Mouse (Mus musculus) ovary, postnatal 14 days (tissue): ENCODE data around the gene Zdhhc14.

Experiments used
- DNase-seq: peaks from one replicate; pipeline ENCODE4 v3.0.0; 2022; ENCODE audit warnings: low spot score

Gene Zdhhc14

DNA sequence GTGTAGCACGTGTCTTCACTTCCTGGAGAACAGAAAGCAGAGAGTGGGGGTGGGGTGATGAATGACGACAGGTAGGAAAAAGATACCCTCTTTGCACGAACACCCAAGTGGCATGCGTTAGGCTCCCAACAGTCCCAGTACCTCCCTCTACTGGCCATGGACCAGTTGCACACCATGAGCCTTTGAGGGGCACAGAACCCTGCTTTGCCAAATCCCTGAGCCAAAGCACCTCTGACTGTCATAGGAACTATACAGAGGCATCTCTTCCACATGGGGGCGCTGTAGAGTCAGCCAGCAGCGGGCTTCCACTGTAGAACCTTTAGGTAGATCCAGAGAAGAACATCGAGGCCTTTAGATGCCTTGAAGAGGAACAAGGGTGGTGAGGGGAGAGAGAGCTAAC is 241.0 kb downstream of the Zdhhc14 start:
- DNase-seq, result no peak

DNA sequence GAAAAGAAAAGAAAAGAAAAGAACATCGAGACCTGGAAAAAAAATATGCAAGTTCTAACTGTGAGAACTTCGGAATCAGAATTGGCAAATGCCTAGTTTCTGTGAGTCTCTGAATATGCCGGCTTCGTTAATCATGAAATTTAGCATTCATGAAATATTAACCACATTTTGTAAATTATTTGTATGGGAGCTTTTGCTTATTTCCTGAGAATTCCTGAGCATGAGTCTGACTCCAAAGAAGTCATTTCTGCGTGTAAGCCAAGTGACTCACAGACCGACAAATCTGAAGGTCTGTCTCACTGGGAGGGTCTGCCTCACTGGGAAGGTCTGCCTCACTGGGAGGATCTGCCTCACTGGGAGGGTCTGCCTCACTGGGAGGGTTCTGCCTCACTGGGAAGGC is 248.7 kb downstream of the Zdhhc14 start:
- no peak for DNase-seq

DNA sequence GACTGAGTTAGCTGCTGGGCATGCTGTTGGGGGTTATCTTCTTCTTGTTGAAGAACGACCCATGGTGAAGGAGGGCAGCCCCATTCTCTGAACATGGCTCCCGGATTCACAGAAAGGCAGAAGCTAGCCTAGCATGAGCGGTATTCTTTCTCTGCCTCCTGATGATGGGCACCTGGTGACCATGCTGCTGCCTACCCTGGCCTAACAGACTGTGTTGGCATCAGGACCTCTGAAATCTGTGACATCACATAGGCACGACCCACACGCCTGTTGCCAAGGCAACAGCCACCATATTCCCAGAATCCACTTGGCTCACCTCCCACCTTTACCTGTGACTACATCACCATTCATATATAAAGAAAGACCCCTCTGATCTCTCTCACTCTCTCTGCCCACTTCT is 251.7 kb downstream of the Zdhhc14 start:
- DNase-seq, result no peak

DNA sequence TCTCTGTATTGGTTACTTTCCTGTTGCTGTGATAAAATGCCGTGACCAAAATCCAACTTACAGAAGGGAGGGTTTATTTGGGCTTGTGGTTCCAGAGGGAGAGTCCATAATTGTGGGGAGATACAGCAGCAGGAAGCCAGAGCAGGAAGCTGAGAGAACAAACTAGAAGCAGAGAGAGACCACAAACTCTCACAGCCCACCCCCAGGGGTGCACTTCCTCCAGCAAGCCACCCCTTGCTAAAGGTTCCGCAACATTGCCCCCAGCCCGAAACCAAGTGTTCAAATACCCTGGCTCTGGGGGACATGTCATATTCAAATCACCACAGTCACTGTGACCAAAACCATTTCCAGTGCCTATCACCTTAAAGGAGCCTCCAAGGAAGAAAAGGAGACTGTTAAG is 254.0 kb downstream of the Zdhhc14 start:
- DNase-seq, result no peak

DNA sequence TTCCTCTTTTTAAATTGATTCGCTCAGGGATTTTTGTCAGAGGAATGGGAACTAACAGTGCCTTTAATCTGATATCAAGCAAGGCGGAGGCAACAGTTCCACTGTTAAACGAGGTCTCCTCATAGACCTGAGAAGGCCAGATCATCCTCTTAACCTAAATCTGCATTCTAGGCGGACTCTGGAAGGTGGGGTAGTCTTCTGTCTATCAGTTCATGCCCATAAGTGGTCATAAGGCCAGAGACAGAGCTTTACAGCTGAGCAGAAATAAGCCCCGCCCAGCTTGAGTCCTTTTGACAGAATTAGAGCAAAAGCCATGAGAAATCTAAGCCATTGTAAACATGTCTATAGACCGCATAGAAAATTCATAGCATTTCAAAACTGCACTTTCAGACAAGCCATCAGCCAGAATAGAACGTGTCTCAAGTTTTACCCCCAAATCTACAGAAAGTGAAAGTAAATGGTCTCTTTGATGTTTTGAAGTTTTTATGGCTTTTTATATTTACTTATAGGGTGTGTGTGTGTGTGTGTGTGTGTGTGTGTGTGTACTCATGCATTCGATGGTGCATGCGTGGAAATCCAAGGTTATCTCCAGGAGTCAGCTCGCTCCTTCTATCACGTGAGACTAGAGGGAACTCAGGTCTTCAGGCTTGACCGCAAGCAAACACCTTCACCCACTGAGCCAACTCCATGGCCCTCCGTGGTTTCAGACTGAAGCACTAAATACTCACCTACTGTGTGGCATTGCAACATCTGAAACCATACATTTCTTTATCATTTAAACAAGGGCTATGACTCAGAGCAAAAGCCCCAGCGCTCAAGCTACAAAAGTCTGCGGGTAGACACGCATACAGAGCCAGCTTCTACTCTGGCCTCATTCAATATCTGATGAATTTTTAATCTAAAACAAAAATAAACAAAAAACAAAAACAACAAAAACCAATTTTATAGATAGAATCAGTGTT is 255.5 kb downstream of the Zdhhc14 start:
- no peak for DNase-seq

DNA sequence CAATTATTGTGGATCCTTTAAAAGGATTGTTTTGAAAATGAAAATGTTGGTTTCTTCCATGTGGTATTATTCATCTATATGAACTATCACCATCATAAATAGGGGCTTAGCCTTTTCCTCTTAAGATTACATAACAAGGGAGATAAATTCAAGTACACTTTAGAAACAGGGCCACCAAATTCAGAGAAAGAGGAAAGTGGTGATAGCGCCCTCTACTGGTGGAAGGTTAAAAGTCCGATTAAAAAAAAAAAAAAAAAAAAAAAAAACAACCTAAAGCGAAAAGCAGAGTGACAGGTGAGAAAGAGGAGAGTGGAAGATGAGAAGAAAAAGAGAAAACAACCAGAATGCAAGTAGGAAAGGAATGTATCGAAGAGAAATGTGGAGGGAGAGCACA is 256.1 kb downstream of the Zdhhc14 start:
- DNase-seq, result peak; percentile 15

DNA sequence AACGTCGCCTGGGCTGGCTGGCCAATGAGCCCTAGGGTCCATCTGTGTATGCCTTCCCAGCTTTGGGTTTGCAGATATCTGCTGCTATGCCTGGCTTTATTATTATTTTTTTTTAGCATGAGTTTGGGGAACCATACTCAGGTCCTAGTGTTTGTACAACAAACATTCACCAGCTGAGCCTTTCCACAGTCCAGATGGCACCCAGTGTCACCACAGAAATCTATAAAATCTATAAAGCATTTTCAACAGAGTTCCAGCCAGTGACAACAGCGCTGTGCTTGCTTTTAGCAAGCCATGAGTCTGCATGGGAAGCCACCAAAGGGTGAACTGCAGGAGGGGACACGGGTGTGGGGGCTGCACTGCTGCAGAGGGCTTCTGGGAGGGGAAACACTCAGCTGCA is 257.9 kb downstream of the Zdhhc14 start:
- DNase-seq, result no peak

DNA sequence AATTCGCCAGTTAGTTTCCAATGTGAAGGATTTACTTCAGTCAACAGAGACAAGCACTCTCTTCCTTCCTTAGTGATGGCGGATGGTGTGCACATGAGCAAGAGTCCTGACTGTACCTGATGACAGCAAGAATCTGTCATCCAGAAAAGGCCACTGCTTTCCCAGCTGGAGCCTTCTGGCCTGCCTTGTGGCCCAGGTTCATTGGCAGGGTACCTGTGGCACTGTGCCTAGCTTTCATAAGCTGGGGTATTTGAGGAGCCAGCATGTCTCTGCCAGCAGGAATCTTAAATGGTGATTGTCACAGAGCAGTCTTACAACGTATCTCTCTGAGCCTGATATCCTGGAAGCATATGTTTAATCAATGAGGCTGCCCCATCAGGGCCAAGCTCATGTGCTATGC is 258.7 kb downstream of the Zdhhc14 start:
- no peak for DNase-seq

DNA sequence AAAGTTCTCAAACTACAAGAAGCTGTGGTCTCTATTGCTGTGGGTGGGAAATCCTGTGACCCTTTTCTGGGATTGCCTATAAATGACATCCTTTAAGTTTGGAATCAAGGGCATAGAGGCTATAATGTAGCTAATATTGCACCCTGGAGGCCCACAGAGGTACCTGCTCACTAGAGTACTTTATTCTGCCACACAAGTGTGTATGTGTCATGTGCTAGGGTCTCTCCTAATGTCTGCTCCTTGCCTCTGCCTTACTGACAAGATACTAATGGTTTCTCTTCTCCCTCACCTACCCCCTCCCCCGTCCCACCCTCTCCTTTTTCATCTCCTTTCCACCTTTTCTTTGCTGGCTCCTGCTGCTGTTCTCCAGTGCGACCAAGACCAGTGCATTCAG is 260.0 kb downstream of the Zdhhc14 start:
- DNase-seq, result no peak

DNA sequence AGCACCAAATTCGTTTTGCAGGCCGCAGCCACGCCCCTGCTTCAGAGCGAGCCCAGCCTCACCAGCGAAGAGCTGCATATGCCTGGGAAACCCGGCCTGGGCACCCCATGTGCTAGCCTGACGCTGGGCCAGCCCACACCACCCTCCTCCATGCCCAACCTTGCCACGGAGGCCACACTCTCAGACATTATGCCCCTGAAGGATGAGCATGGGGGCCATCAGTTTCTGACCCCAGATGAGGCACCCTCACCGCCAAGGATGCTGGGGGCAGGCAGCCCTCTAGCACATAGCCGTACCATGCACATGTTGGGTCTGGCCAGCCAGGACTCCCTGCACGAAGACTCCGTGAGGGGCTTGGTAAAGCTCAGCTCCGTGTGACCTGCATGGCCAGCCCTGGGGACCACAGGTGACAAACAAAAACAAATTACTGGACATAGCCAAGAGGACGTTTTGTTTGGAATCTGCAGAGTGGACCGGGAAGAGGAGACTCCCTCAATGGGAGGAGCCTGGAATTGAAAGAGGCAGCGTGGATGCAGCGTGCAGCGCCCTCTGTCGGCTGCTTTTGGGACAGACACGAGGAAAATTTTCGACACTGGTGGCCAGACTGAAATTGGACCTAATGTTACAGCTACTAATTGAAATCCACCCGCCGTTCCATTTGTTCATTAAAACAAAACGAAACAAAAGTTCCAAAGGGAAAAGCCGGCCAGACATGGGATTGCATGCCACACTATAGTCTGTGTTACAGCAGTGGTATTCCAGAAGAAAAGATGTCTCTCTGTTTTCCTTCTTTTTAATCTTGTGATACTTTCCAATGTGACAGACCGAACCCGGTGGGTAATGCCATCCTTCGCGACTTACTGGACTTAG is 260.6 kb downstream of the Zdhhc14 start:
- DNase-seq, result peak; percentile 90

DNA sequence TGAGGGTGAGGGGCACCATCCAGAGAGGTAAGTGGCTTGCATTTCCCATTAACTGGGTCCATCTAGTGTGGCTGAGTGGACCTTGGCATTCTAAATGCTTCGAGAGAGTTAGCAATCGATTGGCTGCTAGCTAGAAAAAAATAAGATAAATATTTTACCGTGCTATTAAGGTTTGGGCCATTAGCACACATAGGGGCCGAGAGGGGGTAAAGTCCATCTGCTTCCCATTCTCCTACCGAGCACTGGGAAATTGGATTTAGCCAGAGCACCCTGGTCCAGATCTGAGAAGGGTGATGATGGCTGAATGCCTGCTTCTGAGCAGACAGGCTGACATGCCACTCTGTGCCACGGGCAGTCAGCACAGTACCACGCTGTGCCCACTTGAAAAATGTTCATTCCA is 263.1 kb downstream of the Zdhhc14 start:
- DNase-seq, result no peak

DNA sequence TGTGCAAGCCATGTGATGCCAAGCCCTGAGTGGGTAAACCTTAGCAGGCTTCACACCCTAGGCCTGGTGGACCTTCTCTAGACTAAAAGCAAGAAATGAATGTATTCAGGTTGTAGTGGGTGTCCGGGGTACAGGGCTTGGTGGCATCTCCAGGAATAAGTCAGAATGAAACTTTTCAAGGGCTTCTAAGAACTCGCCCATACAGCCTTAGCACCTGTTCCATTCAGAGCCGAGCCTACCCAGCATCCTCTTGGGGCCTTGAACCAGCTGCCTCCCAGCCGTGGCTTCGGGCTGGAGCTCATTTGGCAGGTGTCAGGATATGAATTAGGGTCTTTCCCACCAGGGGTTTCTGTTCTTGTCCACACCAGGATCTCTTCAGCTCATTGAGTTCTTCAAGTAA is 263.7 kb downstream of the Zdhhc14 start:
- no peak for DNase-seq

DNA sequence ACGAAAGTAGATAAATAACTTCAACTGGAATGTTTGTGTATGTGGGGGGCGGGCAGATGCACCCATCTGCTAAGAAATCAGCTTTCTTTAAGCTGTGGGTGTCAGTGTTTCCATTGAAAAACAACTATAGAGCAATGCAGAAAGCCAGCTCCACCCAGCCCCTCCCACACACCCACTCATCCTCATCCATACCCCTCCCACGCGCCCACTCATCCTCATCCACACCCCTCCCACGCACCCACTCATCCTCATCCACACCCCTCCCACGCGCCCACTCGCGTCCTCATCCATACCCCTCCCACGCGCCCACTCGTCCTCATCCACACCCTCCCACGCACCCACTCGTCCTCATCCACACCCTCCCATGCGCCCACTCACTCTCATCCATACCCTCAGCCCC is 264.5 kb downstream of the Zdhhc14 start:
- no peak for DNase-seq

DNA sequence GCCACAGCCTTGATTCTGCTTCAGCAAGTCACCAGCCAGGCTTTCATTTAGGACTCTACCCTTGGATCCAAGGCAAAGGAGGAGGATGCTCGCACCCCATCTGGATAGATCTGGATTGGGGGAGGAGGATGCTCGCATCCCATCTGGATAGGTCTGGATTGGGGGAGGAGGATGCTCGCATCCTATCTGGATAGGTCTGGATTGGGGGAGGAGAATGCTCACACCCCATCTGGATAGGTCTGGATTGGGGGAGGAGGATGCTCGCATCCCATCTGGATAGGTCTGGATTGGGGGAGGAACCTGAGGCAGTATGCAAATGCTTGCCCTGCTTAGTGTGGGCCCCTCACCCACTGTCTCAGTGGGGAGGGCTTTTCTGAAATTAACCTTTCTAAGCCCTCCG is 271.4 kb downstream of the Zdhhc14 start:
- no peak for DNase-seq

DNA sequence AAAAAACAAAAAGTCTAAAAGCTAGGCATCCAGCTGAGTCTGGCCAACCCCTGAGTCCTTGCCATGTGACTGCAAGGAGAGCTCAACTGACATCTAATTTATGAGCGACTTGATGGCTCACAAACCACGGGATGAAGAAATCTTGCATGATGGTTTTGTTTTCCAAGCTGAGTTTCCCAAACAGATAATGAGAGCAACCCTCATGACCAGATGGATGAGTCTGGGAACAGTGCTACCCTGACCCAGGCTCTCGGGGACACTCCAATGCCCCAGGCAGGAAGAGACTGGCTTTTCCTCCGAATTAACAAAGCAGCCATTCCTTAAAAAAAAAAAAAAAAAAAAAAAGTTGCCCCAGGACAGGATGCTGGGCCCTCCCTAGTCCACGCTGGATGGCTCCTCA is 271.9 kb downstream of the Zdhhc14 start:
- DNase-seq, result no peak

DNA sequence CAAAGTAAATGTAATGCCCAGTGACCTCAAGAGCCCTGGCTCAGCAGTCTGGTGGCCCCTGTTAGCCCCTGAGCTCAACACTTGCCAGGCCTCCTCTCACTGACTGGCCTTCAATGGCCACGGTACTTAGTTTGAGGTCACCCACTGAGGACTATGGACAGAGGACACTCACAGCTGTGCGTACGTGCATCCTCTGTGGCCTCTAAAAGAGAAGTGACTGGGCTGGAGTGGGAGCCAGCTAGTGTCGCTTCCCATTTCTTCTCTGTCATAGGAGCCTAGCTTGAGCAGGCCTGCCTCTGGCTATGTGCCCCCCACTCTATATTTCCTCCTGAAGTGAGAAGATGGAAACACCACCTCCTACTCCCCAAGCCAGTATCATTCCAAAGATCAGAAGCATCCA is 273.4 kb downstream of the Zdhhc14 start:
- DNase-seq, result no peak

DNA sequence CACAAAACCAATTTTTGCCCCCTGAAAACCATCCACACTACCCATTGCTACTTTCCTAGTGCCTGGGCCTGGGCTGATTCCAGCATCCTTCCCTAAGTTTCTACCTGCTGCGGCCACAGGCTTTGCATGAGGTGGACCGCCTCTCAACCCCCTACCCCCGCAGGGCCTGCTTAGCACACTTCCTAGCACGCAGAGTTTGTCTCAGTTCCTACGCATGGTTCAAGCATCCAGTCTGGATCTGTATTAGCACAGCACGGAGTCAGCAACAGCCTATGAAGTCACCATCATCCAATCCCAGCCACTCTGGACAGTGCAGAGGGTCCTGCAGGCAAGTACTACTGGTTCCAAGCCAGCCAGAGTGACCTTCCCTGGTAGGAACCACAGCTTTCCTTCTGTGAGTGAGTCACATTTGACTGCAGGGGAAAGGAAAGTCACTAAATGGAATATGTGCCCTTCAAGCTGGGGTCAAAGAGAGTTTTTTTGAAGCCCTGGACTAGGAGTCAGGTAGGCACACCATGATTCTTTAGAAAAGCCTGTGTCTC is 275.9 kb downstream of the Zdhhc14 start:
- no peak for DNase-seq

DNA sequence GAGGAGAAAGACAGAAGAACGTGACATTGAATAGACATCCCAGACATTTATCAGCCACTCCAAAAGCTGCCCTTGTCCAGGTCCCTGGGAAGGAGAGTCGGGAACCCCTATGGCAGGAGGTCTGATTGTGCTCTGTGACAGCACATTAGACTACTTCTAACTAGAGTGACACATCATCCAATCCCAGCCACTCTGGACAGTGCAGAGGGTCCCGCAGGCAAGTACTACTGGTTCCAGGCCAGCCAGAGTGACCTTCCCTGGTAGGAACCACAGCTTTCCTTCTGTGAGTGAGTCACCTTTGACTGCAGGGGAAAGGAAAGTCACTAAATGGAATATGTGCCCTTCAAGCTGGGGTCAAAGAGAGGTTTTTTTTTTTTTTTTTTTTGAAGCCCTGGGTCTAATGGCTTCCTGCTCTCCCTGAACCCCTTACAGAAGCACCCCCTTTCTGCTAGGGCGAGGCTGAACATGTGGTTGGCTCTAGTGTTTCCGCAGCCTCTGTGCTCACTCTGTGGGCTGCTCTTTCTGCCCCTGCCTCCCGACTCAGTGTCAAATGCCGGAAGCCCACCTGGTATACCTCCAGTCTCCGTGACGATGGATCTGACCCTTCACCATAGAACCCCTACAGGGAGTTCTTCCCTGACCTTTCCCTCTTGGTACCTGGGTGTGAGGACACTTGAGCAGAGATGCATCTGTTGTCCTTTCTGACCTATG is 276.6 kb downstream of the Zdhhc14 start:
- DNase-seq, result no peak

DNA sequence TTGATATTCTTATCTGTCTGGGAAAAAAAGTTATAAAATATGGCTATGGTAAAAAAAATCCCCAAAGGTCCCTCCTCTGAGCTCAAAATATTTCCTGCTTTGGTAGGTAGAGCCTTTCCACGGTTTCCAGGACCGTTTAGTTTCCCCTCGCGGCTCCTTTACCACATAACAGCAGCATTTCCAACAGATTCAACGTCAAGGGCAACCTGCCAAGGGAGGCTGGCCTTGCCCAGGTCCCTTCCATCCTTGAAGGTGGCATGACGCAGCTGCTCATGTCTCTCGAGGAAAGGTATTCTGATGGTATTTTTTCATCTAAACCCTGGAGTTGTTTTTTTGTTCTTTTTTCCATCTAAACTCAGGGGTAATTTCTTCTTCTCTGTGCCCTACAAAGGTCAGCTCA is 277.4 kb downstream of the Zdhhc14 start:
- peak; percentile 58 for DNase-seq

DNA sequence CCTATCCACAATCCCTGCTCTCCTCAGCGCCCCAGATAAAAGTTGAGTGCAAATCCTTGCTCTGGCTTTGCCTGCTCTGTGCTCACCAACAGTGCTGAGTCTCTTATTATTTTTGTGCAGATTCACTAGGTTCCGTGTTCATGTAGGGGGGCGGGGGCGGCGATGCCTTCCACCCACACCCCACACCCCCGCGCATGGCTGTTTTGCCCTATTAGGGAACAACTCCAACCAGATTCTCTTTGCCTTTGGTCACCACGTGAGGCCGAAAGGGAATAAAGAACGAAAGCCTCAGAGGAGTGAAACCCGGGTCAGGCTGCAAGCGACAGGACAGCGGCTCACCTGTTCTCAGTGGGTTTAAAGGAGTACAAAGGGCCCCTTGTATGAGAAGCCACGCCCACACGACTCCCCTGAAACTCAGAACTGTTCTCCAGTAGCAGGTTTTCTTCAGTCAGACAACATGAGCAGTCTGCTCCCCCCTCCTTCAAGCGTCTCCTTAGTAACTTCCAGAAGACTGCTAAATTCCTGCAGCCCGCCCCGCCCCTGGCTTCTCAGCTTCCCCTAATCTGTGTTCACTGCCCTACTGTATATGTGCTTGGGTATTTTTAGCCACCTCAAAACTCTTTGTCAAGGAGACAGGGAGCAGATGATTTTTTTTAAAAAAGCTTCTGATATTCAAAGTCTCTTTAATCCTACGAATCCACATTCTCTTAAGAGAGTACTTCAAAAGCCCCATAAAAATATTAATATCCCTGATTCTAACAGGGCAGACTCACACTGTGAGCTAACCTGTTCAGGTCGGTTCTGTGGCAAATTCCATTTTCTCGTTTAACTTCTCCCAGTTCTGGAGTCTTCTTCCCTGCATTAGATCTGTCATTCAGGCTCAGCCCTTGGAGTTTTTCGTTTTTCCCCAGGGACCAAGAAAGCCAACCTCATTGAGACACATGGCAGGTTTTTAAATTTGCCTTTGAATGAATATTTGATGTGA is 278.2 kb downstream of the Zdhhc14 start:
- peak; percentile 50 for DNase-seq
